Mouse (Mus musculus): ENCODE data around the gene Phactr2.

Gene Phactr2

DNA sequence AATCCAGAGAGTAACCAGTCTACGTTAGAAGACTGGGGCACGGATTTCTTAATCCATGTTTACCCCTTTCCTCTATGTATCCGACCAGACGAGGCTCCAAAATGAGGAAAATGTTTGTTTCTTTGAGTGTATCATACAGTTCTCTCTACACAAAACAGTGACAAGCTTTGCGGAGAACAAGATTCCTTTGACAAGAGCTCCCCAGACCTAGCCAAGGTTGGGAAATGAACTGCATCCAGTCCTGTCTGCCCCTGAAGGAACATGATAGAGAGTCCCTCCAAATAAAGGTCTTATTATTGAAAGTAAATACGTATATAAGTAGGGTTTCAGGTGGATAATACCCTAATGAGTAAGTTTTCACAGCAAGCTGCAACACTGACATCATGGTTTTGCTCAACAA lies 199.1 kb downstream of the Phactr2 start:
- intact Hi-C loops (cut with DNase I): no loop called here

DNA sequence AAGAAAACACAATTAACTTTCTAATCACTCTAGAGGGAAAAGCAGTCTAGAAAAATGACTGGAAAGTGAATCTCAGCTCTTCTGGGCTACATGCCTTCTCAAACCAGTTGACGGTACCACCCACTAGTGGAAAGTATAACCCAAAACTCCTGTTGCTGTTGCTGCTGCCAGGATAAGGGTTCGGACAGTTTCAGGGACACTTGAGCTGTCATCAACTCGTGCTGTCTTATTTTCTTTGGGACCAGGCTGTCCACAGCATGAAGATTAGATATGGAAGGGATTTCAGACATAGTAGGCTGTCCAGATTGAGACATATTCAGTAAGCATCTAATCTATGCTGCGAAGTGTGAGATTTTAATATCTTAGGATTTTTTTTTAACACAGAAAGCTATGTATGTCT lies 199.5 kb downstream of the Phactr2 start:
- intact Hi-C loops (cut with DNase I): no loop called here

DNA sequence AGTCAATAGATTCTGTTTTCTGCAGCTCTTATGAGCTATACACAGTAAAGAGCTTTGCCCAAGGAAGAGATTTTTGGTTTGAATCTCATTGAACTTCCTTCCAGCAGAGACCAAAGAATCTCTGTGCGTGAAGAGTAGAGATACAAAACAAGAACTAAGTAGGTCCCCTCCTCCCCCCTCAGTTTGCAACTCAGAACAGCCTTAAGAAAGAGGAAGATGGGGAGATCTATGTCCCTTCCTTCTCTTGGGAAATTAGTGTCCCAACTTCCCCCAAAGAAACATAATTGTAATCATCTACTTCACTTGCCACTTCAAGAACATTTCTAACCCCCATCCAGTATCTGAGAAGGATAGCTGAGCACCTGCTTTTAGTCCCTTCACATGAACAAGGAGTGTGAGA lies 200.5 kb downstream of the Phactr2 start:
- intact Hi-C loops (cut with DNase I): no loop called here

- intact Hi-C loops (cut with DNase I): no loop called here
These were observed 202.5 kb downstream of the Phactr2 start for GRCm38 (mm10) chr10:13271716-13272115.

GRCm38 (mm10) chr10:13271099-13271498 lies 203.1 kb downstream of the Phactr2 start:
- intact Hi-C loops (cut with DNase I): no loop called here

DNA sequence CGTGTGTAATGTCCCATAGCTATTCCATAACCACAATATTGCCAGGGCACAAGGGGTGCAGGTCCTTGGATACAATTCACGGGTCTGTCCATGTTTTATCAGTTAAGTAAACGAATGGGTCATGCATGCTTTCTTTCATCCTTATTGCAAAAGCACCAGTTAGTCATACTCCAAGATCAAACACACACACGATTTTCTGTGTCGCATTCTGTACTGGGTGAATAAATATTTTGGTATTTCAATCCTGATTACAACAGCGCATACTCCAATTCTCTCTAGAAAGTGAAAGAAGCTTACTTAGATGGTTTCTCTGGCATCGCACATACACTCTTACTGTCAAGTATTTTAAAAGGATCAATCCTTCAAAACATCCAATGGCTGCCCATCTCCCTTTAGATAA lies 203.9 kb downstream of the Phactr2 start:
- intact Hi-C loops (cut with DNase I): no loop called here

- intact Hi-C loops (cut with DNase I): no loop called here
These were observed 215.0 kb downstream of the Phactr2 start for GRCm38 (mm10) chr10:13259251-13259650.

GRCm38 (mm10) chr10:13256196-13256595 lies 218.0 kb downstream of the Phactr2 start:
- intact Hi-C loops (cut with DNase I): no loop called here

DNA sequence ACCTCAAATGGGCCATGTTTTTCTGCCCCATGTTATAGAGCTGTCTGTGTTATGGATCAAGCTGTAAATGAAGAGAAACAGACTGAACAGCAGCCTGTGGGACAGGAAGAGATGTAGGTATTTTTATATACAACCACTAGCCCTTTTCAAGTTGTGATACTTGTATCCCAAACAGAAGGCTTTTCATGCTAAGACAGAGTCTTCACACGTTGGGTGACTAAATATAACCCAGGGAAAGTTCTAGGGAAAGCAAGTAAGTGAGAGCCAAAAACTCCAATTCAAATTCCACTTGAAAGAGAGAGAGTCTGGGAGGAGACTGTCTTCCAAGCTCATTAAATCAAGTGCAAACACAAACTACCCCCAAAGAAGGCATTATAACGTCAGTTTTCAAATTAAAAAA lies 223.9 kb downstream of the Phactr2 start:
- intact Hi-C loops (cut with DNase I): no loop called here

DNA sequence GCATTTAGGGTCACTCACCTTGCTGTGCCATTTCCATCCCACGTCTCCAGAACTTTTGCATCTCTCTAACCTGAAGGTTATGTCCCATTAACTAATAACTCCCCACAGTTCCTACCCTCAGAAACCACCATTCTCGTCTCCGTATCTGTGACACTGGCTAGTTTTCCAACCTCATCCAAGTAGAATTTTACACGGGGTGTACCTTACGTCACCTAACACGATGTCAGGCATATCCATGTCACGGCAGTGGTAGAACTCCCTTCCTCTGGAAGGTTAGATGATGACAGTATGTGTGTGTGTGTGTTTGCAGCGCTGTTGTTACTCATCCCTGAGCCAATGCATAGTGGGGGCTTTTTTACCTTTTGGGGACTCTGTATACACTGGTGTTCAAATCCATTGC lies 225.1 kb downstream of the Phactr2 start:
- intact Hi-C loops (cut with DNase I): no loop called here

GRCm38 (mm10) chr10:13245714-13246113 lies 228.5 kb downstream of the Phactr2 start:
- intact Hi-C loops (cut with DNase I): no loop called here

- intact Hi-C loops (cut with DNase I): no loop called here
These were observed 230.0 kb downstream of the Phactr2 start for GRCm38 (mm10) chr10:13244192-13244591.

GRCm38 (mm10) chr10:13240431-13240830 lies 233.8 kb downstream of the Phactr2 start:
- intact Hi-C loops (cut with DNase I): no loop called here

GRCm38 (mm10) chr10:13238188-13238587 lies 236.0 kb downstream of the Phactr2 start:
- intact Hi-C loops (cut with DNase I): no loop called here

DNA sequence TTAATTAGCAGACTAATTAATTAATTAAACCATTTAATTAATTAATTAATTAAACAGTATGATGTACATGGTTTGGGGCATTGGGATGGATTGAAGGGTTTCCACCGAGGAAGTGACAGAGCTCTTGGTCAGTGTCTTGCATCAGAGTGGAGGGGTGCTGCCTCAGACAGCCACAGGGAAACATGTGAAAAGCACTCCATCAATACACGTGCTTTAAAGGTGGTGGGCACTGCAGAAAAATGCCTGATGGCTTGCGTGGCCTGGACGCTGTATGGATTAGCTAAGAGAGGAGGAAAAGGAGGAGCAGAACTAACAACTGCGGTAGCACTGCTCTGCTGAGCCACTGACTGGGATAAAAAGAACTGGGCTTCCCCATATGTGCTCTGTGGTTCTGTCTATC lies 237.3 kb downstream of the Phactr2 start:
- intact Hi-C loops (cut with DNase I): no loop called here

GRCm38 (mm10) chr10:13234503-13234902 lies 239.7 kb downstream of the Phactr2 start:
- intact Hi-C loops (cut with DNase I): no loop called here

GRCm38 (mm10) chr10:13233941-13234340 lies 240.3 kb downstream of the Phactr2 start:
- intact Hi-C loops (cut with DNase I): no loop called here

DNA sequence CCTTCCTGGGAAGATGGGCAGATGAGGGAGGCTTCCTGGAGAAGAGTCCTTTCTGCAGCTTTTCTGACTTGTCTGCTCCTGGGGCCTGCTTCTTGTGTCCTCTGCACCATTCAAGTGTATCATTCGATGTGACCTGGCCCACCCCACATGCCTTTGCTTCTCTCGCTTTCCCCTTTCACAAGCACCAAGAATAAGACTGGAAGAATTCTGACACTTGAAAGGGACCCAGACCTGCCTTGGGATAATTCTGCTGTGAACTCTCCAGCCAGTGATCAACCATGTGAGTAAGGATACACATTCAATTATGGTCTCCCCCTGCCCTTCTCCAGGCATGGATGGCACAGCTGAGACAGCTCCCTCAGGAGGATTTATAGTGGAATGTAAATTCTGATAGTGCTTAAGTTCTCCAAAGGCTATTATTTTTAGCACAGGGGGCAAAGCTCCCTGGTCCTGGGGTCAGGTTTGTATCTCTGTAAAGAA lies 241.0 kb downstream of the Phactr2 start:
- intact Hi-C loops (cut with DNase I): no loop called here

DNA sequence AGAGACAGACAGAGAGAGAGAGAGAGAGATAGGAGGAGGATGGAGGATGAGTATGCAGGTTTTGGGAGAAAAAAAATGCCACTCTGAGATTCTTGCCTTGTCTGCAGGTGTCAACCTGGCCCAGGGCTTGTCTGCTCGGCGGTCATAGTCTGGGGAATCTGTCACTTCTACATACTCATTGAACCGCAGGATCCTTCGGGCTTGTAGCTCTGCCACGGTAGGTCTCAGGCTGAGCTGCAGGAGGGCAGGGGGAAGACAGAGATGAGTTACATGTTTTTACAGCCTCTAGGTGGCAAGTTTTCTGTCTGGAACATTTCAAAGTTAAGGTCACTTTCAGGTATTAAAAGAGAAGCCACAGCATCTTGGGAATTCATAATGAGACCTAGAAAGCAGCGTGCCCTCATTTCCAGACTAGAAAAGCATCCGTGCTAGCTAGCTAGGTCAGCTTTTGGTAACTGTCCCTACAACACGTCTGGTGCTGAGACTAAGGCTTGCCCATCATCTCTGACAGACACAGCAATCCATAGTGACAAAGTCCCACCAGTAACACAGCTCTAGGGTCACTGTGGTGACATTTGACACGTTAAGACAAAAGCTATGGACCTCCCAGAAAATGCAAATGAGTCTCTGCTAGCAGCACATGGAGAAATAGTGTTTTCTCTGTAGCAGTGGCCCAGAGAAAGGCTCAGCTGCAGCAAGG lies 241.6 kb downstream of the Phactr2 start:
- intact Hi-C loops (cut with DNase I): no loop called here

DNA sequence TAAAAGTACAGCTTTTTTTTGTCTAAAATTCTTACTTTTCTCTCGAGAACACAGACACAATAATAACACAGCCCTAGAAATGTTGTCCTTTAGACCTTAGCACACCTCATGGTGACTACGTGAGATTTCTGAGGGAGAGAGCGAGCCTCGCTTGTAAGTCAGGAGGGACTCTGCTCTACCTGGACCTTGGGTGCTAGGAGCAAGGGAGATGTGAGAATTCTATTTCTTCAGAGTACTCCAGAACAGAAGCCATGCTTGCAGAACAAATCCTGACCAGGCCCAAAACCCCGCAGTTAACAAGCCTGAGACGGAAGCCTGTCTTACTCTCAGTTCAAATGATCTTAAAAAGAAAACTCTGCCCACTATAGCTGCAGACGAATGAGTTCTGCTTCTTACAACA lies 243.5 kb downstream of the Phactr2 start:
- intact Hi-C loops (cut with DNase I): no loop called here

DNA sequence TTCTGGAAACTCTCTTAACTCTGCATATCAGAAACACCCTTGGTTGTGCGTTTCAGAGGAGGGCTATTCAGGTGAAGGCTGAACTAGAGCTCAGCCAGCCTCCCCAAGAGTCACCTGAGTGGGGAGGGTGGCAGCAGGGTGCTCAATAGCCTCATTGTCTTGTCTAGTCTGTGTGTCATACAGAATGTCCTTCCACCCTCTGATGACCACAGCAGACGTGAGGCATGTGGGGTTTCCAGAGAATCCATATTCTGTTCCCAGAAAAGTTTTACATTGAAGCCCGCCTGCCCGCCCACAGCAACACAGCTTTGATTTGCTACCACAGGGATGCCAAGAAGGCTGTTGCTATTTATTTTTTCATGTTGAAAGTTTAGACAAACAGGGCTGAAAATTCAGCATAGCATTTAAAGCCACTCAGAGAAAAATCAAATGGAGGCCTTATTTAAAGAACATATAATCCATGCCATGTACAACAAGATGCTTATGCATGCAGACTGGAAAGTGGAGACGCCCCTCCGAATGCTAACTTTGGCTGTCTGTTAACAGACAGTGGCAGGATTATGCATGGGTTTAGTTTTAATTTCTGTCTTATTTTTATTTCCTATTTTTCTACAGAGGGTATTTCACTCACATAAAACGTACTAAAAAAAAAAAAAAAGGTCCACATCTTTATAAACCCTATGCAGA lies 248.7 kb downstream of the Phactr2 start:
- intact Hi-C loops (cut with DNase I): no loop called here

GRCm38 (mm10) chr10:13222135-13222534 lies 252.1 kb downstream of the Phactr2 start:
- intact Hi-C loops (cut with DNase I): no loop called here

DNA sequence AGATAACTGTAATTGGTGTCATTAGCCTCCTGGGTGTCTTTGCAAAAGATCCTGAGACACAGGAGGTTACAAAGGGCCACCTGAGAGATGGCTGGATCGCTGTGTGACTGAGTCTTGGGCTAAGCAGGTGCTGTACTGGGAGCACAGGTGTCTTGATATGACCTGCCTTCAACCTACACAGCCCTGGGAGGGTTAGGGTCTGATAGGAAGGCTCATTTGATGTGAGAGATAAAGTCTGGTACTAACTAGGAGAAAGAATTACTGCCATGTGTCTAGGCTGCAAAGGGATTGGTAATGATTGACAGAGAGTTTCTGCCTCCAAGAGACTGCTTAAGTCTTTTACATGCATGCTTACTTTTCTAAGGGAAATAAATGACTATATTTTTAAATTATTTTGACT lies 254.2 kb downstream of the Phactr2 start:
- intact Hi-C loops (cut with DNase I): no loop called here
